In the genomic region with DNA sequence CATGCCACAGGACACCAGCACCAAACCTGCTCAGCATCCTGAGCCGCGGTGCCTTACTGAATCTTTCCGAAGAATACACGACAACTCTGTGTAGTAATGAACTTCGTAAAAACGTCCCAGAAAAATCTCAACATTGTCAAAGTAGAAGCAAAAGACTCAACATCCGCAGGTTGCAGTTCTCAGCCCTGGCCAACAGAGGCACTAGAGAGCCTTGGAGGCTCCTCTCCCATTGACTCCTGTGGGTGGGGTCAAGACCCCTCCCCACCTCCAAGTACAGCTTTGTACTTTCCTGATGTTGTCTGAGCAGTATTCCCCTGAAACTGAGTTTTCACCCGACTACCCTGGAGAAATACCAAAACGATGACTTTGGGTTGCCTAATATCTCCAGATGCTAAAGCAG, we compare ENCODE assay signal across 21 mouse cellular contexts.
DNase-seq lines count a peak whose midpoint lies in the region; ATAC-seq and TF ChIP-seq lines count a peak whose summit lies in the region.
"Had no signal": no experiment of that assay in that cellular context is flagged by ENCODE, and none has a peak within 500 bp of the region (broad histone marks: within the 10 kb centered on the region; RNA-seq: fewer than 3 reads in every experiment).

No protein-coding gene starts in this region.

- peak; percentile 25 for DNase-seq in CD4-positive, CD25-positive, alpha-beta regulatory T cell, adult 2 months (ENCODE audit: low read depth, low spot score)
- no peak for DNase-seq in liver, postnatal 0 days
- DNase-seq in ES-E14 (ENCODE audit: low read depth, low spot score): peak; percentile 30
- DNase-seq in yolk sac, embryonic 10.5 days (ENCODE audit: low spot score): no peak
- DNase-seq in spleen, adult 12 weeks (ENCODE audit: low spot score): no peak
- DNase-seq: adrenal gland, postnatal 10 days; cerebellum, postnatal 36 days; gastrocnemius, postnatal 25 days; lung, postnatal 10 days; retina, postnatal 1 day had no signal

- 86% methylated on average over 9 of the region's 9 CpGs for WGBS in liver, postnatal 0 days (ENCODE audit: insufficient replicate concordance)
- WGBS in liver, embryonic 12.5 days (ENCODE audit: insufficient replicate concordance): 85% methylated on average over 9 of the region's 9 CpGs
- 95% methylated on average over 9 of the region's 9 CpGs for WGBS in small intestine, adult 2 months

- H3K9me3 ChIP-seq in liver, postnatal 0 days (ENCODE audit: low read length): no peaks in the 10 kb centered on the region
- H3K9me3 ChIP-seq in liver, embryonic 12.5 days (replicated peaks): no peaks in the 10 kb centered on the region
- H3K9me3 ChIP-seq in ES-E14 (ENCODE audit: control insufficient read depth, insufficient read depth, low read depth, low read length): no peaks in the 10 kb centered on the region
- H3K9me3 ChIP-seq: embryonic facial prominence, embryonic 13.5 days; forebrain, embryonic 12.5 days; heart, embryonic 15.5 days; hindbrain, embryonic 15.5 days; limb, embryonic 10.5 days; midbrain, embryonic 15.5 days; neural tube, embryonic 13.5 days had no signal

- ATAC-seq in CD4-positive, CD25-positive, alpha-beta regulatory T cell, adult 4 months: no peak
- ATAC-seq in liver, postnatal 0 days: no peak
- ATAC-seq in liver, embryonic 12.5 days: no peak
- ATAC-seq: midbrain, embryonic 15.5 days had no signal

- no peak for TF ChIP-seq EP300 in liver, postnatal 0 days (IDR thresholded peaks at IDR 0.05; ENCODE audit: low read depth)

- no peak for TF ChIP-seq POLR2A in small intestine, adult 2 months (IDR thresholded peaks at IDR 0.05; ENCODE audit: low read depth, low read length)

- H3K4me3 ChIP-seq in liver, postnatal 0 days (ENCODE audit: low read depth, low read length): no peak overlapping the region
- no peak overlapping the region for H3K4me3 ChIP-seq in liver, embryonic 12.5 days
- H3K4me3 ChIP-seq in ES-E14 (ENCODE audit: insufficient read depth in 1 of 2, low read depth in 1 of 2, low read length in 2 of 2, poor library complexity in 1 of 2, severe bottlenecking in 1 of 2): peak overlapping the region; percentile 13 to 20; a peak in 1 of 4 replicates
- H3K4me3 ChIP-seq in small intestine, adult 2 months (ENCODE audit: low read depth, low read length): no peak overlapping the region
- H3K4me3 ChIP-seq: embryonic facial prominence, embryonic 13.5 days; forebrain, embryonic 12.5 days; heart, embryonic 15.5 days; hindbrain, embryonic 15.5 days; limb, embryonic 10.5 days; midbrain, embryonic 15.5 days; neural tube, embryonic 13.5 days had no signal

- 0 out of 2 replicates have a peak, but pooled peaks cover 7% of the 10 kb centered on the region for H3K36me3 ChIP-seq in liver, postnatal 0 days (replicated peaks; ENCODE audit: insufficient read depth, low read length)
- no peaks in the 10 kb centered on the region for H3K36me3 ChIP-seq in liver, embryonic 12.5 days
- peaks cover 7% of the 10 kb centered on the region; the same call in 1 of the 2 replicates for H3K36me3 ChIP-seq in ES-E14 (ENCODE audit: control insufficient read depth, insufficient read depth, low read length, poor library complexity, severe bottlenecking)
- H3K36me3 ChIP-seq in small intestine, adult 2 months (ENCODE audit: control insufficient read depth, insufficient read depth, low read length): no peaks in the 10 kb centered on the region; the same call in 1 of the 2 replicates
- H3K36me3 ChIP-seq: embryonic facial prominence, embryonic 13.5 days; forebrain, embryonic 12.5 days; heart, embryonic 15.5 days; hindbrain, embryonic 15.5 days; limb, embryonic 10.5 days; midbrain, embryonic 15.5 days; neural tube, embryonic 13.5 days had no signal

- H3K4me2 ChIP-seq in liver, postnatal 0 days (ENCODE audit: low read depth, low read length): no peak overlapping the region
- no peak overlapping the region for H3K4me2 ChIP-seq in liver, embryonic 12.5 days
- H3K4me2 ChIP-seq: embryonic facial prominence, embryonic 13.5 days; forebrain, embryonic 12.5 days; heart, embryonic 15.5 days; hindbrain, embryonic 15.5 days; midbrain, embryonic 15.5 days; neural tube, embryonic 13.5 days had no signal

- in situ Hi-C loops in ES-E14 (cut with MboI; ENCODE audit: low sequenced_read_pairs in 2 of 2, unreplicated experiment in 2 of 2): no loop called here

- no peaks in the 10 kb centered on the region for H3K27me3 ChIP-seq in liver, postnatal 0 days (ENCODE audit: insufficient read depth, low read length)
- H3K27me3 ChIP-seq in liver, embryonic 12.5 days (replicated peaks): no peaks in the 10 kb centered on the region
- no peaks in the 10 kb centered on the region for H3K27me3 ChIP-seq in small intestine, adult 2 months (ENCODE audit: control insufficient read depth, insufficient read depth, low read length)
- H3K27me3 ChIP-seq: embryonic facial prominence, embryonic 13.5 days; forebrain, embryonic 12.5 days; heart, embryonic 15.5 days; hindbrain, embryonic 15.5 days; midbrain, embryonic 15.5 days; neural tube, embryonic 13.5 days had no signal

- TF ChIP-seq CTCF in liver, postnatal 0 days (IDR thresholded peaks at IDR 0.05; ENCODE audit: low read depth): peak; percentile 45
- TF ChIP-seq CTCF in small intestine, adult 2 months (IDR thresholded peaks at IDR 0.05; ENCODE audit: extremely low read depth, insufficient read length, insufficient replicate concordance, low read depth, low read length): peak; percentile 60; the same call in 1 of the 2 replicates

- no peak overlapping the region for H3K27ac ChIP-seq in liver, postnatal 0 days (ENCODE audit: low read depth)
- H3K27ac ChIP-seq in liver, embryonic 12.5 days: no peak overlapping the region
- H3K27ac ChIP-seq in ES-E14 (ENCODE audit: insufficient read depth, low read depth, low read length, poor library complexity, severe bottlenecking): no peak overlapping the region
- H3K27ac ChIP-seq in small intestine, adult 2 months (ENCODE audit: insufficient read depth, low read depth, low read length): no peak overlapping the region
- H3K27ac ChIP-seq: embryonic facial prominence, embryonic 13.5 days; forebrain, embryonic 12.5 days; heart, embryonic 15.5 days; hindbrain, embryonic 15.5 days; kidney, postnatal 0 days; limb, embryonic 10.5 days; midbrain, embryonic 15.5 days; neural tube, embryonic 13.5 days had no signal

- H3K9ac ChIP-seq in liver, postnatal 0 days (replicated peaks): no peak overlapping the region
- H3K9ac ChIP-seq in liver, embryonic 12.5 days: no peak overlapping the region
- H3K9ac ChIP-seq in ES-E14 (ENCODE audit: insufficient read depth, low read depth, low read length, poor library complexity, severe bottlenecking): no peak overlapping the region
- H3K9ac ChIP-seq: embryonic facial prominence, embryonic 13.5 days; forebrain, embryonic 12.5 days; heart, embryonic 15.5 days; hindbrain, embryonic 15.5 days; midbrain, embryonic 15.5 days; neural tube, embryonic 13.5 days had no signal

- no peaks in the 10 kb centered on the region for H3K4me1 ChIP-seq in liver, postnatal 0 days (ENCODE audit: insufficient read depth)
- H3K4me1 ChIP-seq in liver, embryonic 12.5 days: no peaks in the 10 kb centered on the region
- H3K4me1 ChIP-seq in ES-E14 (ENCODE audit: control insufficient read depth in 2 of 2, insufficient read depth in 2 of 2, low read length in 2 of 2, poor library complexity in 1 of 2): peaks cover 0 to 4% of the 10 kb centered on the region in 2 experiments; a peak in 2 of 4 replicates
- no peaks in the 10 kb centered on the region for H3K4me1 ChIP-seq in small intestine, adult 2 months (ENCODE audit: control insufficient read depth, insufficient read depth, insufficient read length, low read length)
- H3K4me1 ChIP-seq: embryonic facial prominence, embryonic 13.5 days; forebrain, embryonic 12.5 days; heart, embryonic 15.5 days; hindbrain, embryonic 15.5 days; limb, embryonic 10.5 days; midbrain, embryonic 15.5 days; neural tube, embryonic 13.5 days had no signal

TF ChIP-seq in ES-E14, 5 proteins besides CTCF, POLR2A, EP300 and RAD21:
- TF ChIP-seq ZNF384 (IDR thresholded peaks at IDR 0.05; ENCODE audit: low read depth, low read length) (no peak), HCFC1 (IDR thresholded peaks at IDR 0.05; ENCODE audit: borderline replicate concordance, insufficient read depth, low read length) (no peak), MAFK (IDR thresholded peaks at IDR 0.05; ENCODE audit: insufficient read depth, low read depth, low read length) (no peak), CHD2 (IDR thresholded peaks at IDR 0.05; ENCODE audit: low read depth, low read length) (no peak), ZC3H11A (IDR thresholded peaks at IDR 0.05; ENCODE audit: borderline replicate concordance, low read depth, low read length) (no peak)

Comparison
In these comparisons a context has a peak if more than half of its experiments do, and no peak if none do; other contexts are left out.
1. DNase-seq: peak in CD4-positive, CD25-positive, alpha-beta regulatory T cell, adult 2 months (single experiment) and ES-E14 (single experiment); none in liver, postnatal 0 days (single experiment), yolk sac, embryonic 10.5 days (single experiment) and spleen, adult 12 weeks (single experiment).
2. H3K4me3 ChIP-seq: peak in ES-E14 (2 of 2); none in liver, postnatal 0 days (single experiment), liver, embryonic 12.5 days (single experiment) and small intestine, adult 2 months (single experiment).